In the genomic region with DNA sequence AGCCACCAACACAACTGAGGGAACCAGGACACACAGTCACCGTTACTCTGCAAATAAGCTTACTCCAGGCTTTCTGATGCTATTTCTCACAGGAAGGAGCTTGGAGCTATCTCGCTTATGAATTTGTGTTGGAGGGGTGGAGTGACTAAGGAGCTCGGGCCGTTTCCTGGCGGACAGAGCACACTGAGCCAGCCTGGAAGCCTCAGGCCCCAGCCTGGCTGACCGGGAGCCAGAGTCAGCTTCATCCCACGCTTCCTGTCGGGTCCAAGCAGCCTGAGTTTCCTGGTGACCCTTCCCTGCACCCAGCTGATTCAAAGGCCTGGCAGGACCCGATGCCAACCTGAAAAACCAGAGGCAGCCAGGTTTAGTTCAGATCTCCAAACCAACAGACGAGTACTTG, we compare ENCODE assay signal across 11 mouse cellular contexts. TPM values are rescaled to one million over a fixed set of nuclear protein-coding genes. Genes with fewer than 3 reads are reported as not detected.
A peak's percentile ranks its signal among the peaks of the same experiment; 100 is the strongest.
DNase-seq lines count a peak whose midpoint lies in the region; ATAC-seq and TF ChIP-seq lines count a peak whose summit lies in the region.
"Had no signal": no experiment of that assay in that cellular context is flagged by ENCODE, and none has a peak within 500 bp of the region (broad histone marks: within the 10 kb centered on the region; RNA-seq: fewer than 3 reads in every experiment).

No protein-coding gene starts in this region.

- H3K4me1 ChIP-seq in lung, adult 2 months (ENCODE audit: control insufficient read depth, insufficient read depth, low read length) = peaks cover 9% of the 10 kb centered on the region
- no peaks in the 10 kb centered on the region for H3K4me1 ChIP-seq in midbrain, postnatal 0 days (ENCODE audit: insufficient read depth, low read length)
- 0 out of 2 replicates have a peak, but pooled peaks cover 3% of the 10 kb centered on the region for H3K4me1 ChIP-seq in intestine, embryonic 16.5 days (ENCODE audit: control insufficient read depth, insufficient read depth, low read length)

- TF ChIP-seq CTCF in lung, adult 2 months (IDR thresholded peaks at IDR 0.05; ENCODE audit: insufficient read depth, low read length) = no peak
- TF ChIP-seq CTCF in midbrain, postnatal 0 days (IDR thresholded peaks at IDR 0.05) = no peak

- intact Hi-C loops in gastrocnemius, postnatal 36 days (cut with DNase I) = no loop called here

- no peak overlapping the region for H3K9ac ChIP-seq in midbrain, postnatal 0 days (replicated peaks; ENCODE audit: low read length, poor library complexity, severe bottlenecking)
- H3K9ac ChIP-seq in intestine, embryonic 16.5 days (ENCODE audit: low read depth, low read length) = no peak overlapping the region

- DNase-seq in adrenal gland, postnatal 10 days = peak; percentile 41
- peak; percentile 30 to 49 for DNase-seq in gastrocnemius, postnatal 36 days
- DNase-seq in kidney, adult 18-20 months = peak; percentile 45
- peak; percentile 29 for DNase-seq in lung, adult 2 months
- no peak for DNase-seq in midbrain, postnatal 0 days (ENCODE audit: low spot score)
- DNase-seq in layer of hippocampus, adult 11-12 months (ENCODE audit: low spot score) = no peak
- no peak for DNase-seq in right cerebral cortex, adult 2 months (ENCODE audit: low spot score in 2 of 2)
- DNase-seq: cerebellum, adult 8-10 months; retina, postnatal 1 day had no signal

- ATAC-seq in midbrain, postnatal 0 days (ENCODE audit: low FRiP score) = no peak
- ATAC-seq in intestine, embryonic 16.5 days = no peak

- no peaks in the 10 kb centered on the region for H3K9me3 ChIP-seq in midbrain, postnatal 0 days (ENCODE audit: low read length)
- 0 out of 2 replicates have a peak, but pooled peaks cover 2% of the 10 kb centered on the region for H3K9me3 ChIP-seq in intestine, embryonic 16.5 days (ENCODE audit: control insufficient read depth, low read length)

- H3K27ac ChIP-seq in midbrain, postnatal 0 days (ENCODE audit: low read depth, low read length) = no peak overlapping the region
- no peak overlapping the region for H3K27ac ChIP-seq in intestine, embryonic 16.5 days (ENCODE audit: low read length)

- H3K36me3 ChIP-seq in midbrain, postnatal 0 days (ENCODE audit: insufficient read depth, low read length) = no peaks in the 10 kb centered on the region
- no peaks in the 10 kb centered on the region for H3K36me3 ChIP-seq in intestine, embryonic 16.5 days (ENCODE audit: control insufficient read depth, insufficient read depth, low read length)

- no peak for TF ChIP-seq POLR2A in lung, adult 2 months (IDR thresholded peaks at IDR 0.05; ENCODE audit: borderline replicate concordance, extremely low read depth, low read depth, low read length)

- H3K4me2 ChIP-seq in midbrain, postnatal 0 days (ENCODE audit: low read depth, low read length, poor library complexity, severe bottlenecking) = no peak overlapping the region
- H3K4me2 ChIP-seq in intestine, embryonic 16.5 days (ENCODE audit: low read depth, low read length) = no peak overlapping the region

- no peak overlapping the region for H3K4me3 ChIP-seq in lung, adult 2 months (replicated peaks; ENCODE audit: extremely low read depth, low read depth, low read length)
- H3K4me3 ChIP-seq in midbrain, postnatal 0 days (ENCODE audit: low read depth, low read length) = no peak overlapping the region
- no peak overlapping the region for H3K4me3 ChIP-seq in intestine, embryonic 16.5 days (ENCODE audit: low read length)

- WGBS in lung, adult 2 months = 26% methylated on average over 10 of the region's 10 CpGs
- 84% methylated on average over 10 of the region's 10 CpGs for WGBS in midbrain, postnatal 0 days
- 59% methylated on average over 10 of the region's 10 CpGs for WGBS in intestine, embryonic 16.5 days

- no peaks in the 10 kb centered on the region for H3K27me3 ChIP-seq in midbrain, postnatal 0 days (ENCODE audit: insufficient read depth, low read length)
- H3K27me3 ChIP-seq in intestine, embryonic 16.5 days (replicated peaks; ENCODE audit: control insufficient read depth, insufficient read depth, low read length) = no peaks in the 10 kb centered on the region

RNA-seq across cellular contexts. Expression of a gene that starts 31.7 kb away (rescaled TPM):
- 10 to 100 TPM; 45.3 to 46.7 TPM for total RNA-seq in adrenal gland, postnatal 10 days (2021)
- 10 to 100 TPM; 14.4 to 16.7 TPM for total RNA-seq in gastrocnemius, postnatal 36 days (2021)
- 3.0 and 13.6 TPM in 2 replicates for polyA plus RNA-seq in lung, adult 2 months (2012; rRNA removed)
- 73.1 and 82.8 TPM in 2 replicates for total RNA-seq in midbrain, postnatal 0 days (2014; rRNA removed)
- polyA plus RNA-seq in midbrain, postnatal 0 days (2015; fragmentation: Nextera tagmentation; extraction: Ambion mirVana) = 92.7 TPM in 2 replicates
- polyA plus RNA-seq in intestine, embryonic 16.5 days (2015; fragmentation: Nextera tagmentation; extraction: Ambion mirVana) = 318 and 375 TPM in 2 replicates

RNA-seq across cellular contexts. Expression of a gene that starts 47.1 kb away (rescaled TPM):
- total RNA-seq in adrenal gland, postnatal 10 days (2021) = 10 to 100 TPM; 37.5 to 37.9 TPM
- 10 to 100 TPM; 22.2 to 22.8 TPM for total RNA-seq in gastrocnemius, postnatal 36 days (2021)
- 19.1 and 24.7 TPM in 2 replicates for polyA plus RNA-seq in lung, adult 2 months (2012; rRNA removed)
- 33.9 and 41.3 TPM in 2 replicates for total RNA-seq in midbrain, postnatal 0 days (2014; rRNA removed)
- polyA plus RNA-seq in midbrain, postnatal 0 days (2015; fragmentation: Nextera tagmentation; extraction: Ambion mirVana) = 7.8 TPM in 2 replicates
- polyA plus RNA-seq in intestine, embryonic 16.5 days (2015; fragmentation: Nextera tagmentation; extraction: Ambion mirVana) = 8.7 and 9.4 TPM in 2 replicates

RNA-seq across cellular contexts. Expression of a gene that starts 57.9 kb away (rescaled TPM):
- 1 to 10 TPM; 1.8 to 2.9 TPM for total RNA-seq in adrenal gland, postnatal 10 days (2021)
- 1 to 10 TPM in 1 of 2 experiments, under 1 TPM in 1; 0.64 to 1.3 TPM for total RNA-seq in gastrocnemius, postnatal 36 days (2021)
- 39.7 and 53.1 TPM in 2 replicates for polyA plus RNA-seq in lung, adult 2 months (2012; rRNA removed)
- 11.0 and 15.6 TPM in 2 replicates for total RNA-seq in midbrain, postnatal 0 days (2014; rRNA removed)
- 10.9 and 11.5 TPM in 2 replicates for polyA plus RNA-seq in midbrain, postnatal 0 days (2015; fragmentation: Nextera tagmentation; extraction: Ambion mirVana)
- polyA plus RNA-seq in intestine, embryonic 16.5 days (2015; fragmentation: Nextera tagmentation; extraction: Ambion mirVana) = 1.9 and 2.5 TPM in 2 replicates
- total RNA-seq: hematopoietic stem cell, adult 5-6 weeks had no signal

Comparison
In these comparisons a context has a peak if more than half of its experiments do, and no peak if none do; other contexts are left out.
1. DNase-seq: peak in adrenal gland, postnatal 10 days (single experiment), gastrocnemius, postnatal 36 days (2 of 2), kidney, adult 18-20 months (single experiment) and lung, adult 2 months (single experiment); none in midbrain, postnatal 0 days (single experiment), layer of hippocampus, adult 11-12 months (single experiment) and right cerebral cortex, adult 2 months (0 of 2).